Mouse (Mus musculus) mouse embryonic stem cell (cell line): ENCODE measurements at regions not wholly inside any gene's neighbourhood (a gene's known extent, or its start where the extent isn't known, plus 50 kb on each side); places are given as distances from the start of the nearest gene placed in this dataset.

Experiments used
- in situ Hi-C, 2 experiments: fragments of 300-500 bp; cut with MboI; formaldehyde crosslinking; loops; 1 replicate in 1 of 2; 3 replicates in 1 of 2; pipeline ENCODE4 v1.14.3; 2019 to 2020; ENCODE audit warnings: low sequenced_read_pairs in 2 of 2, low pct_unique_long_range_greater_than_20kb in 1 of 2, mixed read lengths in 1 of 2; ENCODE audit not compliant: unreplicated experiment in 1 of 2

DNA sequence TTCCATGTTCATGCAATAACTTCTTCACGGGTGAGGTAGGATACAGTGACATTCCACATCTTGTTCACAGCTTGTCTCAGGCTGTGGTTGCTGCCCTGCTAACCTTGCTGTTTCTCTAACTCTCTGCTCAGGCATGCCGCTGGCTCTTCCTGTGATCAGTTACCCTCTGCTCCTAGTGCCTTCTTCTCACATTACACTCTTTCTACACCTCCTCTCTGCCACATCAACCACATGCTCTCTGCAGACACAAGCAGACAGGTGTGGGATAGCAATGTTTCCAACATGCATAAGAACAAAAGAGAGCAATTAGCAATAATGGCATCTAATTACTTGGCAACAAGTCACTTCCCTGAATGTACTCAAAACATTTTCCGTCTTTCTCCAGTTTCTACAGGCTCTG is 128.7 kb downstream of the Nfkbiz start:
- in situ Hi-C loops, result no loop called here

DNA sequence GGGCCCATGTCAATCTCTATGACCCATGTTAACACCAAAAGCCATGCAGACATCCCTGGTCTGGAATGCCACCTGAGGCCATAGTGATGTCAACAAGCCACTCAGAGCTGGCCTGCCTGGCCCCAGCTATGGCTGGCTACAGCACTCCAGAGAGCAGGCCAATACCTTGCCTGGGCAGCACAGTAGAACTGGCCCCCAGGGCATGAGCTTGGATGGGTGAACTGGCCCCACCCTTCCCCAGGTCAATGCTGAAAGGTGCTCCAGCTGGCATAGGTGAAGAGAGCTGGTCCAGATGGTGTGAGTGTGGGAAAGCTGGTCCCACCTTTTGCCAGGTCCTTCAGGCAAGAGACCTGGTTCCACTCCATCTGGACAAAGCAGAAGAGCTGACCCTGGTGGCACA is 132.2 kb downstream of the Nfkbiz start:
- in situ Hi-C loops, result no loop called here

DNA sequence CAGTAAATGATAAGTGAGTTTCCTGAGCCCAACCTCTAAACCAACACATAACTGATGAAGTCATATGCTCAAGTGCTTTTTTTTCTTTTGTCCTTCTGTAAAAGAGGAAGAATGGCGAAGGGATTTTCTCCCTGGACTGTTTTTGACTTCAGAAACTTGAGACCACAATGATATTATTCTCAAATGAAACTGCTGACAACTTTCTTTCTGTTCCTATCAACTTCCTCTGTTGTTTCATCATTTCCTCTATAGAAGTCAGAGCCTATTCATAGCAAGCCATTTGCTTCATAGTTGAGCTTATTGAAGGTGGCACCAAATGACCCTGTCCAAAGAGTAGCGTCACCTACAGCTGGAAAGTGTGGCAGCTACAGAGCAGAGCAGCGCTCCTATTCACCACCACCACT is 140.2 kb downstream of the Nfkbiz start:
- in situ Hi-C loops, result no loop called here

DNA sequence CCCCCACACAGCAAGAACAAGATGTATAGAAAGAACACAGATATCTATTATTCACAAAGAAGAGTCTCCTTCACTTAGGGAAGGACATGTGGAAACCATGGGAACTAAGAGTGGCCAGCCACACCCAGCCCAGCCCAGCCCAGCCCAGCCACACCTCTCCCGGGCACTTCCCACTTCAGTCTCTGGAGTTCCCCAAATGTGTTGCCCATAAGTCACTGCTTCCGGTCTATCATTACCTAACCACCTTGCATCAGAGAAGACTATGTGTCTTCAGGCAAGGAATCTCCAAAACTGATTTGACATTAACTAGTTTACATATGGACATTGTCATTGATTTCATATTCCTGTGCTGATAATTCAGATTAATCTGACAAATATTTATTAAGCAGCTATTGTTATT is 147.6 kb downstream of the Nfkbiz start:
- in situ Hi-C loops, result no loop called here

DNA sequence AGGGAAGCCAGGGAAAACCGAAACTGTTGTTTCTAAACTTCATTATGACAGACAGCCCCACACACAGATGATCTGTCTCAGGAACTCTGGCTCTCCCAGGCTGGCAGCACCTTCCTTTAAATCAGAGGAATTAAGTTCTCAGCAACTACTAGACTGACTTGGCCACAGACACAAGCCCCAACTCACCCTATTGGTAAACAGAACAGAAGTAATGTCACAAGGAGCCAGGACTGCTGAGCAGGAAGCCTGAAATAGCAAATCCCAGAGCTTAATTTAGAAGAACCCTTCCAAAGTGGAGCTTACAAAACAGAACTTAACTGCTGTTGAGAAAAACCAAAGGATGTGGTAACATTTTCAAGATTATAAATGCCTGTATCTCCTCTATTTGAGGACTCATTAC is 174.8 kb downstream of the Nfkbiz start:
- in situ Hi-C loops, result no loop called here

DNA sequence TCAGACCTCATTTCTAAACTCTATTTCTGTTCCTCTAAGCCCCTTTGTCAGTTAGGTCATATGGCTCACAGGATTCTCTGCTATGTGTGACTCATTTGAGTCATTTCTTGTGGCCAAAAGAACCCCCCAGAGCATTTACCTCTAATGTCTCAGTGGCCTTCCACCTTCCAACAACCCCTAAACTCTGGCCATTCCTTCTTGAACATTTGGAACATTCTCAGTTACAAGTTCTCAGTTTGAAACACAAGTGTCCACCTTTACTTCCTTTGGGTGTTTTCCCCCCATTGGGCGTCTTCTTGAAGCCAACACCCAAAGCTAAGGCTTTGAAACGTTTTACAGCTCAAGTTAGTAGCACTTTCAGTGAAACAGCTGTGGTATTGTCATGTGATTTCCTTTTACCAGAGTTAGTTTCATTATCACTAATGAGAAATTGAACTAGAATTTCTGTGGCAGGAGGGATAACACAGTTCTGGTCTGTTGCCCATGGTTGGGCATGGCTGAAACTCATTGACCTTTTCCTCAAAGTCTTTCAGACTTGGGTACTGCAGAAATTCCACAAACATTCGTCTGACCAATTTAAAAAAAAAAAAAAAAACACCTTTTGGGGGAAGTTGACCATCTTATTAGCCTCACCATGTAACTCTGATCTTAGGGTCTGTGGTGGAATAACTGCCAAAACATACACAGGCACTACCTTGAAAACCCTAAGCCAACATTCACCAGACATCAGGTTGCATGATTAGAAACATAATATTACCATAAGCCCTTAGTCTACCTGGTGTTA is 201.8 kb downstream of the Nfkbiz start:
- in situ Hi-C loops, result no loop called here

DNA sequence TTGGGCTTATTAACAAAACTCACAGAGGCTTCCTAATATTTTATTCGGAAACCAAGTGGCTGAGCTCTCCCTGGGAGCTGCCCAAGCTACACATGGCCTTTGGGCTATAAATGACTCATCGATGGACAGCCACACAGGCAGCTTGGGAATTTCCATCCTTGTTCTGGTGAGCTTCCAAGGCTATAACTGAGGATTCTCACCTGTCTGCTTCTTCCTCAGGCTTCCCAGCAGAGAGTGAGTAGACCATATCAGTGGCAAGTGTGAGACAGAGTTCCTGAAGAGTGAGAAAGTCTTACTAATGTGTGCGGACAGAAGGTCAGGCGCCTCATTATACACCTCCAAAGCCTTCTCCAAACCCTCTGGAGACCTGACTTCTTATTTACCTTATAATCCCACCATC is 202.5 kb downstream of the Nfkbiz start:
- in situ Hi-C loops, result no loop called here

DNA sequence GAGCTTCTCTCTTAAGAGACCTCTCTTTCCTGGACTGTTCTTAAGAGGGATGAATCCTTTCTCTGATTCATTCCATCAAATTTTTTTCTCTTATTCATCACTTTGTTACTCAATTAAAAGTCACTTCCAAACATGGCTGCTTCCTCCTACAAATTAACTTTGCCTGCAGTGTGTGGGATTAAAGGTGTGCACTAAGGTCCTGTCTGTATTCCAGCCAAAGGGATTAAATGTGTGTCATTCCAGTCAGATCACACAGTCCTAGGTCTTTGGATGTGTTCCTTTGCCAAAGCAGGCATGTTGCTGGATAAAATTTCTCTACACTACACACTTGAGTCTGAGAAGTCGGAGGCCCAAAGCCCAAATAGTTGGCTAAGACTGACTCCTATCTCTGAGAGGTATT is 204.0 kb downstream of the Nfkbiz start:
- in situ Hi-C loops, result no loop called here

DNA sequence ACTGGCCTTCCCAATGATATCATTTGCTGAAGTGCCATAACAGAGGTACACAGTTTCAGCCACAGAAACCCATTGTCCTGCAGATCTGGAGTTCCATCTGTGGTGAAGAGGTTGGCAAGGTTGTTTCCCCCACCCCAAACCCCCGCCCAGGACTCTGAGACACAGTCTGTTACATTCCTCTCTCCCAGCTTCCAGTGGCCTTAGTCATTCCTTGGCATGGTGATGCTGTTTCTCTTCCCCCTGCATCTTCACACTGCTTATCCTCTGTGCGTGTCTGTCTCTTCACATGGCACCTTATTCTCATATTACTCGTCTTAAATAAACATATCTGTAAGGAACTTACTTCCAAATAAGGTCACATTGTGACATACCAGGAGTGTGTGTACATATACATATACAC is 206.5 kb downstream of the Nfkbiz start:
- in situ Hi-C loops, result no loop called here

DNA sequence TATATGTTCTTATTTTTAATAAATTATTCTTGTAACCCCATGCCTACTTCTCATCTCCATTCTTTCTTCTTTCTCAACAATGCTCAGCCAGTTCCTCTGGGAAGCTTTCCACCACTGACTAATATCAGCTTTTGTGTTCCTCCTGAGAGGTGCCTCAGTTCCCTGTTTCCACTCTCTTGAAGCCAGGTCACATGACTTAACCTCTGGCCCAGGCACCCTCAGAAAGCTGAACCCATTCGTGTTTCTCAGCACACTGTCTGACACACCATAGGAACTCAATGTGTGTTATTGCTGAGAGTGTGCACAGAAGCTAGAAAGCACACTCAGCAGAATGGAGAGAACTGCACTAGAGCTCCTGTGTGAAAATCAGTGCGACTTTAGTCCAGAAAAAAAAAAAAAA is 207.1 kb downstream of the Nfkbiz start:
- in situ Hi-C loops, result no loop called here

DNA sequence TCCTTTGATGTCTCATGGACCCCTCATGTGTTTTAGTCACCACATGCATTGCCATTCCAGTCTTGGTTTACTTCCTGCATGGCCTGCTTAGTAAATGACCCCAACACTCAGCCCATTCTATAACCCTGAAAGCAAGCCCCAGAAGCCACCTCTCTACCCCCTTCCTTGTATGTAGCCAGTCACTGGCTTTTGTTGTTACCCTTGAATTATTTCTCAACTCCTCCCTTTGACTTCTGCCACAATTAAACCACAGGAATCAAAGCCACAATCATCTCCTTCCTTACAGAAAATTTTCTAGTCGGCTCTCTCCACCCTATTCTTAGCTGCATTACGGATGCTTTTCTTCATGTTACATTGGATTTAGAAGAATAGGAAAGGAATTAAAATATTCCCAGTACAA is 207.7 kb downstream of the Nfkbiz start:
- in situ Hi-C loops, result no loop called here

DNA sequence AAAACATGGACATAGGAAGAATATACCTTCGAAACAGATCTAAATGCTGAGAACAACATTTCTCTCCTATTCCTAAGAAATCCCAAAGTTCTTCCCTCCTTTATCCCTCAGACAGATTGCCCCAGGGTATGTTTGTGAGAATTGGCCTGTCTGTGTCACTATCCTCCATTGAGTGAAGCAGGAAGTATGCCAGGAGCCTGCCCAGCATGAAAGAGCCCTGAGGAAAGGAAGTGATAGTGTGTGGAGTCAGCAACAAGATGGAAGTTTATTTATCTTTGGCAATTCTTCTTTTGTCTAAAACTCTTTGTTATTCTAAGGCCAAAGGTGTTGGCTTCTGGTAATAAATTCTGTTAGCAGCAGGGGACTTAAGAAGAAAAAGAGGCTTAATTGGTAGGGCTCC is 211.2 kb downstream of the Nfkbiz start:
- in situ Hi-C loops, result no loop called here

DNA sequence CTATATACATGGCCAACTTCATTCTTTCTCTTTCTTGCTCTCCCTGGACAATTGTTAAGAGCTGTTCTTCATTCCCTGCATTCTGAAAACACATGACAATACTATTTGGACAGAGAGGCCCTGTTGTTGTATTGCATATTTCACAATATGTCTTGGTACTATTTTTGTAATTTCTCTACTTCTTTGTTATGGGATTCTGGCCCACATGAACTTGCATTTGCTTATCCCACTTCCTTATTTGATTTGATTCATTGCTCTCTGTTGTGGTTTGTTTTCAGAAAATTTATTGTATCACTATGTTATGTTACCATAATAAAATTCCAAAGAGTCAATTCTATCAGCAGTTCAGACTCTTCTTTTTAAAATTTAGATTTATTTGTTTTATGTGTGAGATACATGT is 215.3 kb downstream of the Nfkbiz start:
- in situ Hi-C loops, result no loop called here

DNA sequence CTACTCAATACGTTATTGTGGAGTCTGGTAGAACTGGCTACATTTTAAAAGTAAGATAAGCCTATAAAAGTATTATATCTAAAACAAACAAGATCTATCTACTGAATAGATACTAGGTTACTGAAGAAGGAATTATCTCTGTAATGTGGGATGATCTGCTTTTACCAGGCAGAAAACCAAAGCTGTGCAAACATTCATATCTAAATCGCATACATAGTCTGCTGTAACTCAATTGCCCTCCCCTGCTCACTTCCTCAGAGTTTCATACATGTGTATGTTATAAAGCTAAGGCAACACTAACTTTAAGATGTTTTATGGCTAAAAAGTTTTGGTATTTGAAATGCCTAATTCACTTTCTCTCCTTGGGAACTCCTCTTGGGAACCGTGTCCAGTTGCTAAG is 219.0 kb downstream of the Nfkbiz start:
- in situ Hi-C loops, result no loop called here

DNA sequence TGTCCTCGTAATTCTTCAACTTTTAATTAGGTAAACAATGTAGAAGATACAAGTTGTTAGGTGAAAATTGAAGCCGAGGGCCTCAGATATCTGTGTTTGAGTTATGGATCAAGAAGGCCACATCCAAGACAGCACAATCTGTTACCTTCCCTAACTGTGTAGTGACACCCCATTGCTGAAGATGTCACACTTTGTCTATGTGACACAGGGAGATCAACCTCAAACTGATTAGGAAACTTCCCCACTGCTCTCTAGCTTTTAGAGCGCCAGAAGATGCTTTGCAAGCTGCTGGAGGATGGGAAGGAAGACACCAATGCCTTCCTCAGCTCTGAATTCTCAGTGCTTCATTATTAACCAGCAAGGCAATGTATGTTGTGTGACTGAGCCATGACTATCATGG is 220.7 kb downstream of the Nfkbiz start:
- in situ Hi-C loops, result no loop called here

DNA sequence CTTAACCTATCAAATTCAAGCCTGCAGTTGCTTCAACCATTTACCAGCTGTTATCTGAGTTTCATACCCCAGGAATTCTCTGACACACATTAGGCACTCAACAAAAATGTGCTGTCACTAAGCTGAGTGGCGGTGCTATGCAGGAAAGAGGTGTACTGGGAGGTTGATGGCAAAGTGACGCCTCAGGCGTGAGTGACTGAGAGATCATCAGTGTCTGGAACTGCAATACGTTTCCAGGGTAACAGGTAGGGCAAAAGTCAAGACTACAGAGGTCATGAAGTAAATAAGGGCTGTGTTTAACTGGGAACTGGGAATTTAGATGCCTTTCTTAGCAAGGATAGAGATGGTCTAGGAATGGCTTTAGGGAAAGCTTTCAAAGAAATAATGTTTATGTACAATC is 221.2 kb downstream of the Nfkbiz start:
- in situ Hi-C loops, result no loop called here

DNA sequence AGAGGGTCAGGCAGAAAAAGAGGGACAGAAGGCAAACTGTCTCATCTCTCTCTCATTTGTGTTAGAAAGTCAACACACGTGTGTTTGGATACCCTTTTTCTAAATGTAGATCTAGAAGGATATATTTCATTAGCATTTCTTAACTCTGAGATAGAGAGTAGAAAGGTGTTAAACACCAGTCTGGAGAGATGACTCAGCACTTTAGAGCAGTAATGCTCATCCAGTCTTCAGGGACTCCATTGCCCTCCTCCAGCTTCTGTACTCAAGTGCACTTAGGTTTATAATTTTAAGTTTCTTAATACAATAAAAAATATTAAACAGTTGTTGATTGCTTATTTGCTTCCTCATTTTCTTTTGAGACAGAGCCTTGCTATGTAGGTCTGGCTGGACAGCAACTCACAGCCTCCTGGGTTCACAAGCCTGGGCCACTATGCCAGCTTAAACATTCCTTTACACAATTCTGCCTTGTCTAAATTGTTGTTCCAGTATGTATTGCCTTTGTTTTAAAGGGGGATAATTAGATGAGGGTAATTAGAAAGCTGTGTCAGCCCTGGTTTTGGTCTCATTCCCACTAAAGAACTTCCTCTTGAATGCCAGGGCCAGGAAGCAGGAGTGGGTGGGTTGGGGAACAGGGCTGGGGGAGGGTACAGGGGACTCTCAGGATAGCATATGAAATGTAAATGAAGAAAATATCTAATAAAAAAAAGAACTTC is 222.1 kb downstream of the Nfkbiz start:
- in situ Hi-C loops, result no loop called here

DNA sequence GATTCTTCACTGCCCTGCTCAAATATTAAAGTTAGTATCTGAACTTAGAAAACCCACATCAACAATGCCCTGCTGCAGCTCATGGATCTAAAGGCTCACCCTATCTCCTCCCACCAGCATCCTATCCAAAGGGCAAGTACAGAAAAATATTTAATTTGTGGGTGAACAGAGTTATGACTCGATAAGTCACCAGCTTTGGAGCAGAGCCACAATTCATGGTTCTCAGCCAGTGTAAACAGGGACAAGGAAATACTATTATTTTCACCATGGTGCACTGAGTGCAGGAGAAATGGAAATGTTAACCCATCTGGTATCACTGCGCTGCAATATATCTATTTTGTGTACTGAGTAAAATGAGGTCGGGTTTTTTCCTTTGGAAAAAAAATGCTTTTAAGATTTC is 225.8 kb downstream of the Nfkbiz start:
- in situ Hi-C loops, result no loop called here

DNA sequence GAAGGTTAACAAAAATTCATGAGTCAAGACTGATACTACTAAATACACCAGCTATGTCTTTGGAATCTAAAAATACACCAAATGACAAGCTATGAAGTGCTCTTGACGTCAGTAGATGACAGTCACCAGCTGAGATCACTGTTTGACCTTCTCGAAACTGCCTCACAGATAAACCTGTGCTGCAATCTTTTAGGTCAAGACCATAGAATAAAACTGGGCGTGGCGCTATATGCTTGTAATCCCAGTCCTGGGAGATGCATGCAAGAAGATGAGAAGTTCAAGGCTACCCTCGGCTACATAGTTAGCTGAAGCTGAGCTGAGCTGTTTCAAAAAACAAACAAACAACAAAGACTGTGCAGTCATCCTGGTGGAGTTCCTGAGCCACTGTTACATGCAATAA is 226.7 kb downstream of the Nfkbiz start:
- in situ Hi-C loops, result no loop called here

DNA sequence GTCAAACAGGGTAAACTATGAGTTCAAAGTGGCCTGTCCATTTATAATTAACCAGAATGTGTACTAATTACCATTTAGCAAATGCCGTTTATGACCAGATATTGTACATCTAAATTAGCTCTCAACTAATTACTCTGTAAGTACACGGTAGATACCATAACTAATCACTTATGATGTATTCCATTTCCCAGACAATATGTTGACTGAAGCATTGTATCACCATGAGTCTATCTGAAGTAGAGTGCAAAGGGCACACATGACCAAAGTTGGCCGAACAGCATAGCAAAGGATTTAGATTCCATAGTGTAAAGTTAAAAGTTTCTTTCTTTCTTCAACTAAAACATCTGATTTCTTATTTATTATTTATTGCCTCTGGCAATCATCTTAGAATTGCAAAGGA is 227.5 kb downstream of the Nfkbiz start:
- in situ Hi-C loops, result no loop called here
